Mouse (Mus musculus) heart, postnatal 0 days (tissue): ENCODE measurements around the gene Clp1.

Source experiments
- CTCF ChIP-seq: IDR thresholded peaks from 2 replicates; pipeline ENCODE4 v1.5.1; 2016; ENCODE audit warnings: antibody characterized with exemption, control low read depth, low read depth
- EP300 ChIP-seq: IDR thresholded peaks from 2 replicates; pipeline ENCODE4 v1.6.1; 2016; ENCODE audit warnings: antibody characterized with exemption, low read depth

GRCm38 (mm10) chr2:84711898-84712297 is 15.3 kb downstream of the Clp1 start:
- TF ChIP-seq EP300, result no peak
- no peak for TF ChIP-seq CTCF
